Mouse (Mus musculus): Measurements from ENCODE around the gene Rora. TPM values are rescaled to one million over a fixed set of nuclear protein-coding genes. Genes with fewer than 3 reads are reported as not detected.

Gene Rora
- total RNA-seq, 4 experiments from 2014 or later, result 24.7 to 30.8 (median 25.9) TPM

DNA sequence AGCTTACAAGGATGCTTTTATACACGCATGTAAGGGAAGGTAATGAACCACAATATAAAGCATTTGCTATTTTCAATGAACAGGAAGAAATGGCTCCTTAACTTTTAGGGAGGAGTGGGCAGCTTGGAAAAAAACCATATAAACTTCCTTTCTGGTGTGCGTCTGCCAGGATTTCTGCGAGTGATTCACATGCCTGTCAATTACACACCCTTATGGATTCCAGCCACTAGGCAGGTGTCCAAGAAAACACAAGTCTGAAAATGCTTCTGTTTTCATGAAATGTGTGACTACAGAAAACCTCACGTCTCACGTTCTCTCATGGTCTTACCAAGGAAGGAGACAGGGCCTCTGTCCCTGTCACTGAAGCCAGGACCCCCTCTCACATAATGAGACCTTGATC, 560.2 kb downstream of the Rora start:
- peak; percentile 32 for DNase-seq (ENCODE audit: low spot score)

DNA sequence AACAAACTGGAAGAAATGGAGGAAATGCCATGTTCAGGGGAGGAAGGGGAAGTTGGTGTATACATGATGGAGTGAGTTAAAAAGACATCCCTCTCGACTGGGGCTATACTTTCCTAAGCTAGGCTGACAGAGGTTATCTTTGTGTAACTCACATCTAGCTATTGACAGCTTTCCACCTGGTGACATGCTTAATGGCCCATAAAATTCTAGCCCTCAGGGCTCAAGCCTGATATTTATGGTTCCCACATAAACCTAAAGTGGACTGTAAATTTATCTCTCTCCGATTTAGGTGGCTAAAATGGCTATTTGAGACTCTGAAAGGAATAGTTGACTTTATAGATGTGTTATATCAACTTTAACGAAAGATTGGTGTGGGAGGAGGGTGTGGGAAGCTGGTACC, 571.3 kb downstream of the Rora start:
- no peak for DNase-seq (ENCODE audit: low spot score)

DNA sequence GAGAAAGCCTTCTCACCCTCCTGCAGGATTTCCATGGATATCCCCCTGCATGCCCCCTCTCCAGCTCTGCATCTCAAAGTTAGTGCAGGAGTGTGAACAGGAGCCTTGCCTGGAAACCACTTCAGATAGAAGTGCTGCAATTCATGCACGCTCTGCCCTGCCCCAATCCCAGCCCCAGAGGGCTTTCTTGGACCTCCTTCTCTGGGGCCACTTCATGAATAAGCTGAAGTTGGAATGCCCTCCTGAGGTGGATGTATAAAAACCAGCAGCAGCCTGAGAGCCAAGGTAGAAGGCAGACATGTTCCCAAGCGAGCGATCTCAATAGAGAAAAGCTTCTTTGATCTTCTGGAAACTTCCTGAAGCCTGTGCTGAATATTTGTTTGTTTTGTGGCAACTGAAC, 572.8 kb downstream of the Rora start:
- no peak for DNase-seq (ENCODE audit: low spot score)

DNA sequence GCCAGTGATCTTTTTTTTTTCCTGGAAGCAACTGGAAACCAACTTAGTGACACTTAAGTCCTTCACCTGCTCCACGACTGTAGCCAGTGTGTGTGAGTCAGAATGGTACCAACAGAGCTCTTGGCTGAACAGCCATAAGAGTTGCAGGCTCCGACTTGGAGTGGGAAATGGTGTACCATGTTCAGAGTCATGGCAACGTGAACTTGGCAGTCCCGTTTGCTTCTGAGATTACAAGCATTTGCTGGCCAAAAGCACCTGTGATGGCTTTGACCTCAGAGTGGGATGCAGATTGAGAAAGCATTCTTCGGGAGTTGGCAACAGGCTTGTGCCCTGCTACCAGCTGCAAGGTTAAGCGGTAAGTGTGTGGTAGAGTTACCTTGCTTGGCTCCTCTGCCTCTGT, 574.2 kb downstream of the Rora start:
- DNase-seq (ENCODE audit: low spot score), result no peak

DNA sequence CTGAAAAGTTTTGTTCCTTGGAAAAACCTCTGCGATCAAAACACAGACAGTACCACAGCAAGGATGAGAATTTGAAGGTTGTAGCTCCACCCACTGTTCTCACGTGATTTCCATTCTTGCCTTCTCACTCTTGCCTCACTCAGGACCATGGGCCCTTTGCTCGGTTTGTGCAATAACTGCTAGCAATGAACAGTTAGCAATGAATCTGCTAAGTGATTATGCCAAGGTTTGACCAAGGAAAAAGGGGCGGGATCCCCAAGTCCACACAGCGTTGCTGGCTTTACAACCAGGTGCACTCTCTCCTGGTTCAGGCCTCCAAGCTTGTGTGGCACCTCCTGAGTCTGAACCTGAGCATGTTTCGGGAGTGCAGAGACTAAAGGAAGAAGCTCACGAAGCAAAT, 576.3 kb downstream of the Rora start:
- no peak for DNase-seq (ENCODE audit: low spot score)

DNA sequence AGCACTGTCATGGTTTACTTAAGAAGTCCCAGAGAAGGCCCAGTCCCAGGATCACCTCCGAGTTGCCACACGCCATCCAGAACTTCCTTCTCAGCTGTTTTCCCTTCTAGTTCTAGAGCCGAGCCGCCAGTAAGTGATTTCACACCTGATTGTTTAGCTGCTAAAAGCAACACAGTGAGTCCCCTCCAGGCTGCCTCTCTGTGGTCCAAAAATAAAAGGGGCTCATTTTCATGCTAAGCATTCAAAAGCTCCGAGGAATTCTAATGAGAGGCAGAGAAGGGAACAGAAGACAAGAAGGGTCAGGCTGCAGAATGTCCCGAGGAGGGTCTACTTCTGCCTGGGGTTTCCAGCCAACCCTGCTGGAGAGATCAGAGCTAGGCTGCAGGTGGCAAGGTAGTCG, 580.9 kb downstream of the Rora start:
- DNase-seq (ENCODE audit: low spot score), result no peak

DNA sequence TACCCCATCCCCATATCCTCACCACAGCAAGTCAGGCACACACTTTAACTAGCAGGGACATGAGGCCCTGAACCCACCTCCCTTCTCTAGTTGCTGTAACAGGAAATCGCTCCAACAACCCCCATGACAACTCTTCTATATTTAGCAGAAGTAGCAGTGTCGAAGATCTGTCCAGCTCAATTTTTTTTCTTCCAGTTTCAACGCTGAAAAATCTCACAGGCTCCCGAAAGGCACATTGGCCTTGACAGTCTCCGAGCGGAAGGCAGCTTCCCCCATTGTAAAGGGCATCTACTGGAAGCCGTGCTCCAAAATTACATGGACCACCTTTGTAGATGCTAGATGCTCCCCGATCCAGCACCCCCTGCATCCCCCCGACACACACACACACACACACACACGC, 583.7 kb downstream of the Rora start:
- DNase-seq (ENCODE audit: low spot score), result no peak

DNA sequence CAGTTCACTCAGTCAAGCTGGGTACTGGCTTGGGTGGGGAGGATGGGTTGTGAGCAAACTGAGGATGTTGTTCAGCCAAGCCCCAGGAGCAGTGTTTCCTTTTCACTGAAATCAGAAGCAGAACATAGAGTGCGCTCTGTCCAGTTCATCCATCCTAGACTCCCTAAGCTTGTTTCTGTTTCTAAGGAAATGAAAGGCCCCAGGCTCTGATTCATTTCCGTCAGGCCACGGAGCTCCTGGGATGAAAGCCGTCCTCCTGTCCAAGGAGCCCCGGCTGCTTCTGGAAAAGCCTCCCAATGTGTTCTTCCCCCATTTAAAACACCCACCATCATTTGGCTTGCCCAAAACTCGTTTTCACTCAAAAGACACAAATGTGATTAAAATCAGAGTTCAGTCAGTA, 589.0 kb downstream of the Rora start:
- DNase-seq (ENCODE audit: low spot score), result peak; percentile 48

DNA sequence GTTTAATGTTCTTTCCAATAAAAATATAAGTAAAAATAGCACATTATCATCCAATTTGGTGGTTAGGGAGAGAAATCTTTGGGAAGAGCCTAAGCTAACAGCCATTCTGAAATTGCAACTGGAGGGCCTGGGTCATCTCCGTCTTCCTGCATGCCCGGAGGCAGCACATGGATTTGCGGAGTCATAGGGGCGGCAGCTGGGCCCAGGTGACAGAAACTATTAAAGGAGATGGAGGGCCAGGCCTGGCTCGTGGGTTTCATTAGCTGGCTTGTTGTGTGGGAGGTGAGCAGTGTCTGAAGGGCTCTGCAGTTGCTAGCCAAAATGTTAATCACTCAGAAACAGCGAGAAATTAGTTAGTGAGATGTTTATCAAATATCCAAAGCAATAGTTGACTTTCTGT, 590.0 kb downstream of the Rora start:
- no peak for DNase-seq (ENCODE audit: low spot score)

DNA sequence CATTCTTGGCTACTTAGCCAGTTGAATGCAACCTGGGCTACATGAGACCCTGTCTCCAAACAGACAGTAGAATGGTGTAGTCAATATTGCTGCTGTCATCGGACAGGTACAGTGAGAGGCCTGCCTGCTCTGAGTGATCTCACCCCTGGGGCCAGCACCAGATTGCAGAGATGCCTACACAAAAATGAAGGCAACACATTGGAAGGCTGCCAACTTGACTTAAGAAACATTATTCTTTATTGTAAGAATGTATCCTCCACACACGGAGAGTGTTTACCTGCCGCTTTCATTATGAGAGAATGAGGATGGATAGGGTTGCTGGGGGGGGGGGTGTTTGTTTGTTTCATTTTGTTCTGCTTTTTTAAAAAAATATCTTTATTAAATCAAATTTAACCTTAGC, 592.6 kb downstream of the Rora start:
- no peak for DNase-seq (ENCODE audit: low spot score)

DNA sequence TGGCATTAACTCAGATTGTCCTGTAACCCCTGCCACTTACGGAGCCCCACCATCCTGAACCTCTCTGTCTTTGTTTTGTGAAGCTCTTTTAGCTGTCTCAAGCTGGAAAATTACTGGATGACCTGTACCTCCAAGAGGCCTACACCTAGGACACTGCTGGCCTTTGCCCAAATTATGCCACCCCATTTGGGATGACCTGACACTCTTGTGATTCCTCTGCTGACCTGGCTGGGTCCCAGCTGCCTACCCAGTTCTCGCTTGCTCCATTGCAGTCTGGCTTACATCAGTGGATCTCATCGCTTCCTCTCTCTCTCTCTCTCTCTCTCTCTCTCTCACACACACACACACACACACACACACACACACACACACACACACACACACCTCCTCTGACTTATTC, 596.0 kb downstream of the Rora start:
- no peak for DNase-seq (ENCODE audit: low spot score)

DNA sequence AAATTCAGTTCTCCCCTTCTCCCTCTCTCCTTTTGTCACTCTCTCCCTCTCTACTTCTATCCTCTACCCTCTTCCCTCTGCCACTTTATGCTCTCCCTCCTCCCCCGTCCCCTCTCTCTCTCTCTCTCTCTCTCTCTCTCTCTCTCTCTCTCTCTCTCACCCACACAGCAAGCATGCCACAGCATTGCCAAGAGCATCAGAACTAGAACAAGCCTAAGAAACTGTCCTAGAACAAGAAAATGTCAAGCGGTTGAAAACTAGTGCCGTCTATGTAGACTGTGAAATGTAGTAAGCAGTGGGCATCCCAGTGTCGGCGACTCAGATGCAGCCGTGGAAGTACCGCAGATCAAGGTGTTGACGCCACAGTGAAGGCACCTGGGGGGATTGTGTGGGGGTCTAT, 596.7 kb downstream of the Rora start:
- DNase-seq (ENCODE audit: low spot score), result no peak

DNA sequence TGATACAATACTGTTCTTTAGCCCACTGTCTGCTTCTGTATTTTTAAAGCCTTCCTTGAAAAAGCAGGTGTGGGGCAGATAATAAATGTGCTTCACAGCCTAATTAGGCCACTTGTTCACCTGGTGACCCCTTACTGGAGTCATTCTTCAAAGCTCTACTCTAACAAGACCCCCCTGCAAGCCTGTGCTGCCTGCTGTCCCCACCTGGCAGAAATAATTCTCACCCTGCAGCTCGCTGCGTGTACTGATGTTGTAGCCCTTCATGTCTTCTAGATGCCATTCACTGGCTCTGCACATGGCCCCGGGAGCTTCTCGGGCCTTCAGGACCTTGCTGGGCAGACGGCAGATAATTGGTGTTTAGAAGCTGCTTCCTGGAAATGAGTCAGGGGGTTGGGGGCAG, 604.9 kb downstream of the Rora start:
- DNase-seq (ENCODE audit: low spot score), result no peak

DNA sequence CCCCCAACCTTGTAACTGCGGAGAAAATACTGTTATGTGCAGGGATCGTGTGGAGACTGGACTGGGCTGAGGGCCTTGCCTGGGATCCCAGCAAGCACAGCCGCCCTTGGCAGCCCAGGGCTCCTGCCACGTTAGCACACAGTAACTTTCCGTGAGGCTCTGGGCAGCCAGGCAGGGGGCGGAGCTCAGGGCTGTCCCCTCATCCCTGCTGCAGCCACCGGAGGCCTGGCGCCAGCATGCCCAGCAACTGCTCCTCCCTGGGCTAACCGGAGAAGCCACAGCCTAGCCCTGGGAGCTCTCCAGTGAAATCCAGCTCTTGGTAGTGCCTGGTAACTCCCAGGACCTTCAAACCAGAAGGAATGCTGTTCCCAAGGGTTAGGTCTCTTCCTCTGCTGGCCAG, 605.8 kb downstream of the Rora start:
- DNase-seq (ENCODE audit: low spot score), result peak; percentile 67

DNA sequence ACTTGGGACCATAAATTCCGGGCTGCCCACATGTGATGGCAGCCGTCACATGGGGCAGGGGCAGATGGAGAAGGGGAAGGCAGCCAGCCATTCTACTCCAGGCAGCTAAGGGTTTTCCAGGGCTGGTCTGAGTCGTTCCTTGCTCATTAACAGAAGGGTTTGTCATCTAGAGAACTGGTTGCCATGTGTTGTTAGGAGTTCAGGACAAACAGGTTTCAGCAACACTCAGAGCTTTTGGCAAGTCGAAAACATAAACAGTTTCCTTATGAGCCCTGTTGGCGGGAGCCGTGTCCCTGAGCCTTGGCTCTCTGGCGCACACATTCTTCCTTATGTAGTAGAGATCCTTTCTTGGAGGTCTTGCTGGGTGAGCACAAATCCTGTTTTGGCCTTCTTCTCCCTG, 611.6 kb downstream of the Rora start:
- no peak for DNase-seq (ENCODE audit: low spot score)

DNA sequence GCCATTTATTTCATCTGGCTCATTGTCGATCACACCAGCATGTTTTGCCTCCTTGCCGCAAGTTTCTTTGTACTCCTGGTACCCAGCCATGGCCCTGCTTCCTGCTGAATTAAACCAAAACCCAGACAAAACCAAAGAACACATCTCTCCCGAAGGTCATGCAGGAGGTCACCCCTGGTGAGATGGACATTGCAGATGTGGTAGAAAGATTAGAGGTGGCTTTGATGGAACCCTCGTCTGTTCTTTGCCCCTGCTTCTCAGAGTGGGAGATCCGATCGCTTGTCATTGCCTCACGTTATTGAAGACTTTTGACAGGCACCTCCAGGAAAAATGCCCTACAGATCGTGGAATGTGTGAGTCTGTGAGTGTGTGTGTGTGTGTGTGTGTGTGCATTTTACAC, 616.8 kb downstream of the Rora start:
- no peak for DNase-seq (ENCODE audit: low spot score)

DNA sequence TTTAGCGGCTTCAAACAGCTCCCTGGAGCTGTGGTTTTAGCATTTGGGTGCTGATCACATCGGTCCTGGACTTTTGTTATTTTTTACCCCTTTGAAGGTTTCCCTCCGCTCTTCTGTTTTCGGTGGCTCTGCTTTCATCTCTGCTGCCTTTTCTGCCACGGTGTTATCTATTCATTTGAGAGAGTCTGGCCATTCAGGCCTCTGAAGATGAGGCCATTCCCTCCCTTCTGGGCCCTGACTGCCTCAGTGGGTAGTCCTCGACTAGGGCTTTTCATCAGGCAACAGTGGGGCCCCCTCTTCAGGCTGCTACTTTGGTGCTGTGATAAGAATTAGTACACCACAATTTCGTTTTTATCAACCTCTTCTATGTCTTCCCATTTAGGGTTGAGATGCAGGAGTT, 617.3 kb downstream of the Rora start:
- DNase-seq (ENCODE audit: low spot score), result no peak

DNA sequence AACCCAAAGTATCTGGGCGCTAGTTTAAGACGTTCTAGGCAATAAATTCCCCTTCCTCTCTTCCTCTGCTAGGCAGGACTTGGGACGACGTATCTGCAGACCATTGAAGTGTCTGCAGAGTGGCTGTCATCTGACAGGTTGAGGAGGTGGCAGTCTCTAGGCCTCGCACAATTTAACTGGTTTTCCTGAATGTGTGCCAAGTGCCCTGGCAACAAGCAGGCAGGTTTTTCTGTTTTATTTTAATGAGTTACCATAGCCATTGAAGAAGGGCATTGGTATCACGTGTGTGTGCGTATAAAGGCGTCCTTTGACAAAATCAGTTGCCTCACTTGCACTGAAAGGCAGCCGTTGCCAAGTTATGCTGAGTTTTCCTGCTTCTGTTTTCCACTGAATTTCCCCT, 619.3 kb downstream of the Rora start:
- no peak for DNase-seq (ENCODE audit: low spot score)

DNA sequence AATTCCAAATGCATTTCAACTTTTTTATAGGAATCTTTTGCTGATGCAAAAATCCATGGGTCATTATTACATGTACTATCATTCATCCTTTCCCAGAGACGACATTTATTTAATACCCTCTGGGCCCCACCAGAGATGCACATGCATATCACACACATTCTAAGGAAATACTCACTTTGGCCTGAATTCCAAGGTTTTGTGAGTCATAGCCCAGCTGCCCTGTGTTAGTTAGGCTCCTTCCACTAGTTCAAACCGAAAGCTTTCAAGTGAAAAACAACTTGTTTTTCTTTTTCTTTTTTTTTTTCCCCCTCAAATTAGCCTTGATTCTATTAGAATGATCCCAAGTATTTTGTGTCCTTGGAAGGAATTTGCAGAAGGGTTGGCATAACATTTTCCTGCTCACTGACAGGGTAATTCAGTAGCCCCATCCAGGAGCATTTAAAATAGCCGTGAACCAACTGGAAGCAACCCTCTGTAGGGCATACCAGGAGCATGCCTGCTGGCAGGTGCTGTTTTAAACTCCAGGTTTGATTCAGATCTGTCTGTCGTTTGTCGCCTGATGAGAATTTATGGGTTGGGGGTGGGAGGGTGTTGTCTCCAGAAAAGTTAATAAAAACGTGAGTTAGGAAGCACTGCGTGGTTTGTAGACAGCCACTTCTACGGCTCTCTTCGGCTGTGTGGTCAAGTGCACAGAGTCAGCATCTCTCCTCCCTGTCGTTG, 621.3 kb downstream of the Rora start:
- DNase-seq (ENCODE audit: low spot score), result no peak

DNA sequence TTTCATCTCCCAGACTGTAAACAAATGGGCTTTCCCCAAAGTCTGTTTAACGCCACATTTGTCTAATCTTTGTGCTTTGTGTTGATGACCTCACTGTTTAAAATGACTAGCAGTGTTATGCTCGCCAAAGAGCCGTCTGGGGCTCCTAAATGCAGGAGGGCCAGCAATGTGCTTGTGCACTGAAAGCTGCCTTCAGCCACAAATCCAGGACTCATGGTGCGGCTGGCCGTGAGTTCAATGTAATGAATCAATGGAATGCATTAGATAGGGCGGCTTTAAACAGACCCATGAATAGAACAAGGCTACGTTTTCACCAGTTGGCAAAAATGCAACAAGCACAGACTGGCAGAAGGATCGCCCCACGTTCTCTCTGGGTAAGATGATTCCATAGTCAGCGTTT, 623.7 kb downstream of the Rora start:
- DNase-seq (ENCODE audit: low spot score), result no peak

DNA sequence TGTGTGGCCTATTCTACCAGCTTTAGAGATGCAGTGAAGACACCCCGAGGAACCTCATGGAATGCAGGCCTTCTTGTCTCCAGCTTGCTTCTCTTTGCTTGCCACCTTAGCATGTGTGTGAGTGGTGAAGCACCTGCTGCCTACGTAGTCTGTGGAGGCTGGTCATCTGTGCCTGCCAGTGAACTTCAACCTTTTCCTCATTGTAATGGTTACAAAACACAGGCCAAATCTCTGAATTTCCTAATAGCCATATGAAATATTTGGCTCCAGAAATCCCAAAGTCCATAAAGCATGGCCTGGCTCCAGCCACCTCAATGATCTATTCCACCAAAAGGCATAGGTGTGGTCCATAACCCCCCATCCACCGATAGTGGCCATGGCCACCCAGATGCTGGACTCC, 631.4 kb downstream of the Rora start:
- no peak for DNase-seq (ENCODE audit: low spot score)

DNA sequence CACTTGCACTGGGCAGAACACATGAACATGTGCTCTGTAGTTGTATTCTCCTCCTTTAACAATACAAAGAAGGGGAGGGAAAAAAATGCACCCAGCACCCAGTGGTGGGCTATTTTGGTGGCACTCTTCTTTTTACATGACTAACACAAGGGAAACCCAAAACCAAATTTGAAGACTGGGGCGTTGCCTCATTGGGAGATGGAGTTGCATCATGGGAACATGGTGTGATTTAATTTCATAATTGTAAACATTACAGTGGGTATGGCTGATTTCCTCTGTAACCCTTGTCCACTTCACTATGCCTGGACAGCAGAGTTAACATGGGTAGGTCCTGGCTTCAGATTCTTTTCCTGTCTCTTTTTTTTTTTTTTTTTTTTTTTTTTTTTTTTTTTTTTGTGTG, 634.5 kb downstream of the Rora start:
- DNase-seq (ENCODE audit: low spot score), result no peak

DNA sequence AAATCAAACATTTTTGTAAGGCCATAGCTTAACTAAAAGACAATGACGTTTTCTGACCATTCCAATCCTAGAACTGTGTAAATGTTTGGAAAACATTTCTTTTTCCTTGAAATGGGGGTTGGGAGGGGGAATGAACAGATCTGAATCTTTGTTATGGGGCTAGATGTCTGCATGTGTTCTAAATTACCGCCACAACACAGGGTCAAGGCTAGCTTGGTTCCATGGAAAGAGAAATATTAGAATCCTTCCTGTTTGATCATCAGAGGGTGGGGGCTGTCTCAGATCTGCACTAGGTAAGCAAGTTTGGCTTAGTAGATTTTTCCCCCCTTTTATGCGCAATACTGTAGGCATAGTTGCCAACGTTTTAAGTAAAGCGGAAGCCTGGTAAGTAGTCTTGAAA, 635.0 kb downstream of the Rora start:
- no peak for DNase-seq (ENCODE audit: low spot score)
